In the genomic region with DNA sequence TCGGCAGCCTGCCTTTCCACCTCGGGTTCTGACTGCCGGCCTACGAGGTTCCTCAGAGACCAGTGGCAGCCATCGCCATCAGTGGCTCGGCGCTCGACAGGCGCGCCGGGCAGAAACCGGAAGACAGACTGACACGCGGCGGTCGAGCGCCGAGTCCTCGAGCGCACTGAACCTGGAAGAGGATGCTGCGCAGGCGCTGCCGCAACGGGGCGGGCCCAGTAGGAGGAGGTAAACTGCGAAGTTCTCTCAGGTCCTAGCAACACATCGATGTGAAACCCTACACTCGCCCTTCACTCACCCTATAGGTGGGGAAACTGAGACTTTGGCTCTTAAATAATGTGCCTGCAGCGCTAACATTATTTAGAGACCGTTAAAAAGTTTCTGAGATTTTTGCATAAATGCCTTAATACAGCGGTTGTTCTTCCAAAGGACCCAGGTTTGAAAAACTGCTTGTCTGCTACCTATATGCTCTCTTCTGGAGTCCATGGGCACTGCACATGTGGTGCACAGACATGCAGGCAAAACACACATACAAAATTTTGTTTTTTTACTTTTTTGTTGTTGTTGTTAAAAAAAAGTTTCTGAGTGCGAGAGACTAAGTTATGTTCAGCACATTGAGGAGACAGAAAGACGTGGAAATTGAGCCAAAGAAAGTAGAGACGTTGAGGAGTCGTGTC, we compare ENCODE assay signal across 8 mouse cellular contexts. TPM values are rescaled to one million over a fixed set of nuclear protein-coding genes. Genes with fewer than 3 reads are reported as not detected.
DNase-seq lines count a peak whose midpoint lies in the region; ATAC-seq and TF ChIP-seq lines count a peak whose summit lies in the region.

Gene Rbsn, minus strand, starts transcription at position 153 of the 677 bp plus-strand sequence.

- in situ Hi-C loops in ES-E14 (cut with MboI; ENCODE audit: low sequenced_read_pairs in 2 of 2, unreplicated experiment in 2 of 2), result loop anchor here (5.0 kb wide), 1 partner anchor 57 kb away; no protein-coding TSS in a partner anchor

- no peaks in the 10 kb centered on the region for H3K27me3 ChIP-seq in forebrain, embryonic 15.5 days
- no peaks in the 10 kb centered on the region for H3K27me3 ChIP-seq in thymus, adult 2 months (ENCODE audit: control insufficient read depth, insufficient read depth, low read length)

- peak within 1 kb of the TSS; percentile 98 for H3K9ac ChIP-seq in ES-E14 (ENCODE audit: insufficient read depth, low read depth, low read length, poor library complexity, severe bottlenecking)
- H3K9ac ChIP-seq in forebrain, embryonic 15.5 days (replicated peaks), result peak within 1 kb of the TSS; percentile 94

- peak within 1 kb of the TSS; percentile 86 for H3K4me2 ChIP-seq in forebrain, embryonic 15.5 days (replicated peaks)

- peak; percentile 65; the same call in 1 of the 2 replicates for TF ChIP-seq POLR2A in lung, adult 2 months (IDR thresholded peaks at IDR 0.05; ENCODE audit: borderline replicate concordance, extremely low read depth, low read depth, low read length)
- TF ChIP-seq POLR2A in thymus, adult 2 months (IDR thresholded peaks at IDR 0.05; ENCODE audit: control insufficient read depth, extremely low read depth, insufficient read depth, low read length, poor library complexity), result peak; percentile 69; the same call in 1 of the 2 replicates

- no peaks in the 10 kb centered on the region; the same call in 1 of the 2 replicates for H3K36me3 ChIP-seq in ES-E14 (ENCODE audit: control insufficient read depth, insufficient read depth, low read length, poor library complexity, severe bottlenecking)
- H3K36me3 ChIP-seq in forebrain, embryonic 15.5 days, result peaks cover 9% of the 10 kb centered on the region
- H3K36me3 ChIP-seq in thymus, adult 2 months (ENCODE audit: control insufficient read depth, insufficient read depth, low read length), result no peaks in the 10 kb centered on the region

- TF ChIP-seq CTCF in lung, adult 2 months (IDR thresholded peaks at IDR 0.05; ENCODE audit: insufficient read depth, low read length), result no peak
- TF ChIP-seq CTCF in thymus, adult 2 months (IDR thresholded peaks at IDR 0.05; ENCODE audit: borderline replicate concordance, control insufficient read depth, extremely low read depth, insufficient read depth, low read length, poor library complexity), result peak; percentile 69; the same call in 1 of the 2 replicates

- H3K4me3 ChIP-seq in ES-E14 (ENCODE audit: insufficient read depth in 1 of 2, low read depth in 1 of 2, low read length in 2 of 2, poor library complexity in 1 of 2, severe bottlenecking in 1 of 2), result peak within 1 kb of the TSS; percentile 90 to 98
- peak within 1 kb of the TSS; percentile 95 for H3K4me3 ChIP-seq in forebrain, embryonic 15.5 days
- H3K4me3 ChIP-seq in lung, adult 2 months (replicated peaks; ENCODE audit: extremely low read depth, low read depth, low read length), result peak within 1 kb of the TSS; percentile 91
- H3K4me3 ChIP-seq in thymus, adult 2 months (ENCODE audit: control insufficient read depth, insufficient read depth, low read length), result peak within 1 kb of the TSS; percentile 91

- H3K9me3 ChIP-seq in ES-E14 (ENCODE audit: control insufficient read depth, insufficient read depth, low read depth, low read length), result no peaks in the 10 kb centered on the region
- H3K9me3 ChIP-seq in forebrain, embryonic 15.5 days, result no peaks in the 10 kb centered on the region

- DNase-seq in ES-E14 (ENCODE audit: low read depth, low spot score), result peak; percentile 87
- peak; percentile 90 for DNase-seq in cerebellum, adult 11-12 months
- peak; percentile 78 for DNase-seq in heart, postnatal 25 days (ENCODE audit: low spot score)
- DNase-seq in layer of hippocampus, adult 18-20 months (ENCODE audit: low spot score in 2 of 2), result peak; percentile 89 to 95
- DNase-seq in lung, adult 2 months, result peak; percentile 83
- peak; percentile 93 for DNase-seq in thymus, adult 2 months

- peak; percentile 98 for ATAC-seq in forebrain, embryonic 15.5 days (replicated peaks)
- peak; percentile 98 for ATAC-seq in neutrophil, adult 5-6 weeks (ENCODE audit: extremely low read depth, insufficient number of reproducible peaks, low FRiP score, poor library complexity, severe bottlenecking)

- H3K4me1 ChIP-seq in ES-E14 (ENCODE audit: control insufficient read depth in 2 of 2, insufficient read depth in 2 of 2, low read length in 2 of 2, poor library complexity in 1 of 2), result peaks cover 3 to 4% of the 10 kb centered on the region in 2 experiments; a peak in 1 of 4 replicates
- H3K4me1 ChIP-seq in forebrain, embryonic 15.5 days, result peaks cover 13% of the 10 kb centered on the region
- no peaks in the 10 kb centered on the region; the same call in 1 of the 2 replicates for H3K4me1 ChIP-seq in lung, adult 2 months (ENCODE audit: control insufficient read depth, insufficient read depth, low read length)
- H3K4me1 ChIP-seq in thymus, adult 2 months (replicated peaks; ENCODE audit: control insufficient read depth, insufficient read depth, low read length), result peaks cover 4% of the 10 kb centered on the region

- intact Hi-C loops in heart, postnatal 25 days (cut with DNase I), result no loop called here

- peak within 1 kb of the TSS; percentile 52; the same call in 1 of the 2 replicates for H3K27ac ChIP-seq in ES-E14 (ENCODE audit: insufficient read depth, low read depth, low read length, poor library complexity, severe bottlenecking)
- peak within 1 kb of the TSS; percentile 92 for H3K27ac ChIP-seq in forebrain, embryonic 15.5 days (replicated peaks)
- H3K27ac ChIP-seq in thymus, adult 2 months (ENCODE audit: control insufficient read depth, insufficient read depth, low read length), result no peak within 1 kb of the TSS; the same call in 1 of the 2 replicates

- WGBS in forebrain, embryonic 15.5 days, result 9% methylated on average over 35 of the region's 35 CpGs
- 9% methylated on average over 35 of the region's 35 CpGs for WGBS in lung, adult 2 months
- WGBS in thymus, adult 2 months, result 12% methylated on average over 35 of the region's 35 CpGs

TF ChIP-seq in ES-E14, 5 proteins besides CTCF, POLR2A, EP300 and RAD21:
- TF ChIP-seq ZNF384 (IDR thresholded peaks at IDR 0.05; ENCODE audit: low read depth, low read length) (no peak), ZC3H11A (IDR thresholded peaks at IDR 0.05; ENCODE audit: borderline replicate concordance, low read depth, low read length) (no peak), CHD2 (IDR thresholded peaks at IDR 0.05; ENCODE audit: low read depth, low read length) (no peak), MAFK (IDR thresholded peaks at IDR 0.05; ENCODE audit: insufficient read depth, low read depth, low read length) (no peak), HCFC1 (IDR thresholded peaks at IDR 0.05; ENCODE audit: borderline replicate concordance, insufficient read depth, low read length) (peak; percentile 83)

RNA-seq across cellular contexts. Expression of gene Rbsn, which starts in this region (rescaled TPM):
- 14.7 and 17.9 TPM in 2 replicates for total RNA-seq in ES-E14 (2012; rRNA removed)
- polyA plus RNA-seq in forebrain, embryonic 15.5 days (2015; fragmentation: Nextera tagmentation; extraction: Ambion mirVana), result 36.0 and 38.9 TPM in 2 replicates
- total RNA-seq in heart, postnatal 25 days (2021), result 10 to 100 TPM; 12.4 to 16.4 TPM
- 10 to 100 TPM; 36.0 to 42.1 TPM for total RNA-seq in layer of hippocampus, adult 18-20 months (2021)
- 9.7 and 13.3 TPM in 2 replicates for polyA plus RNA-seq in lung, adult 2 months (2012; rRNA removed)
- 24.3 and 29.8 TPM in 2 replicates for total RNA-seq in neutrophil, adult 5-6 weeks (2017)
- polyA plus RNA-seq in thymus, adult 2 months (2012; rRNA removed), result 9.9 and 10.2 TPM in 2 replicates
